In the genomic region with DNA sequence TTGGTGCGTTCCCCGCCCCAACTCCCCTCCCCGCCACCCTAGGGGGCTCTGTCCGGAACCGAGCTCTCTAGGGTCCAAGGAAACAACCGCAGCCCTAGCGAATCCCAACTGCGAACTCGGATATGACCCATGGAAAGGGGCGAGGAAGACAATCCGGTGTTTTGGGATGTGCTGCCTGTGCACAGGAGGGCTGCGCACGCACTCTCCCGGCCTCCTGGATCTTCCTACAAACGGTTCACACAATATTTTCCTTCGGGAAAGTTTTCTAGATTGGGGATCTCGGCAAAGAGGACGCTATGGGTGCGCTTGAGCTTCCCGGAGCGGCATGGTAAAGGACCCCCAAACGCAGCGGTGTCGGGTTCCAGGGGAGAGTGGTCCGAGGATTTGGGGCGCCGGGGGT, we compare ENCODE assay signal across 7 mouse cellular contexts. TPM values are rescaled to one million over a fixed set of nuclear protein-coding genes. Genes with fewer than 3 reads are reported as not detected.
DNase-seq lines count a peak whose midpoint lies in the region; ATAC-seq and TF ChIP-seq lines count a peak whose summit lies in the region.

No protein-coding gene starts in this region.

- H3K4me3 ChIP-seq in lung, postnatal 0 days (ENCODE audit: low read depth, low read length): peak overlapping the region; percentile 69
- peak overlapping the region; percentile 78 for H3K4me3 ChIP-seq in heart, postnatal 0 days (ENCODE audit: low read depth, low read length)
- peak overlapping the region; percentile 87 for H3K4me3 ChIP-seq in liver, embryonic 15.5 days (replicated peaks)

- peak overlapping the region; percentile 26; the same call in 1 of the 2 replicates for H3K9ac ChIP-seq in lung, postnatal 0 days (replicated peaks; ENCODE audit: low read depth)
- peak overlapping the region; percentile 57; the same call in 1 of the 2 replicates for H3K9ac ChIP-seq in heart, postnatal 0 days (replicated peaks; ENCODE audit: low read depth, low read length)
- H3K9ac ChIP-seq in liver, embryonic 15.5 days: peak overlapping the region; percentile 90

- H3K27me3 ChIP-seq in lung, postnatal 0 days (replicated peaks; ENCODE audit: insufficient read depth, low read length): no peaks in the 10 kb centered on the region
- H3K27me3 ChIP-seq in heart, postnatal 0 days (ENCODE audit: control insufficient read depth, insufficient read depth, low read length): no peaks in the 10 kb centered on the region
- peaks cover 17% of the 10 kb centered on the region; the same call in 1 of the 2 replicates for H3K27me3 ChIP-seq in liver, embryonic 15.5 days

- no peak for ATAC-seq in lung, postnatal 0 days
- ATAC-seq in heart, postnatal 0 days (ENCODE audit: insufficient read depth, low read depth): no peak
- no peak for ATAC-seq in liver, embryonic 15.5 days (ENCODE audit: insufficient read depth)

- H3K4me1 ChIP-seq in lung, postnatal 0 days (ENCODE audit: insufficient read depth, low read depth, low read length): peaks cover 5% of the 10 kb centered on the region; the same call in 1 of the 2 replicates
- no peaks in the 10 kb centered on the region for H3K4me1 ChIP-seq in heart, postnatal 0 days (ENCODE audit: control insufficient read depth, insufficient read depth)
- H3K4me1 ChIP-seq in liver, embryonic 15.5 days (replicated peaks): peaks cover 66% of the 10 kb centered on the region

- TF ChIP-seq CTCF in lung, postnatal 0 days (IDR thresholded peaks at IDR 0.05): no peak
- TF ChIP-seq CTCF in heart, postnatal 0 days (IDR thresholded peaks at IDR 0.05; ENCODE audit: low read depth): no peak

- WGBS in lung, postnatal 0 days: under 1% methylated on average over 27 of the region's 27 CpGs
- WGBS in heart, postnatal 0 days: 3% methylated on average over 27 of the region's 27 CpGs
- WGBS in liver, embryonic 15.5 days (ENCODE audit: insufficient replicate concordance): 3% methylated on average over 27 of the region's 27 CpGs

- peak overlapping the region; percentile 88 for H3K4me2 ChIP-seq in lung, postnatal 0 days (replicated peaks; ENCODE audit: low read depth, low read length)
- H3K4me2 ChIP-seq in heart, postnatal 0 days (ENCODE audit: low read depth, low read length): peak overlapping the region; percentile 93
- H3K4me2 ChIP-seq in liver, embryonic 15.5 days: peak overlapping the region; percentile 83

- H3K36me3 ChIP-seq in lung, postnatal 0 days (ENCODE audit: insufficient read depth, low read length): no peaks in the 10 kb centered on the region
- no peaks in the 10 kb centered on the region for H3K36me3 ChIP-seq in heart, postnatal 0 days (replicated peaks; ENCODE audit: control insufficient read depth, insufficient read depth, low read length)
- H3K36me3 ChIP-seq in liver, embryonic 15.5 days (replicated peaks): no peaks in the 10 kb centered on the region; the same call in 1 of the 2 replicates

- TF ChIP-seq EP300 in lung, postnatal 0 days (IDR thresholded peaks at IDR 0.05): no peak
- no peak for TF ChIP-seq EP300 in heart, postnatal 0 days (IDR thresholded peaks at IDR 0.05; ENCODE audit: low read depth)

- DNase-seq in lung, postnatal 0 days (ENCODE audit: low spot score): peak; percentile 28
- no peak for DNase-seq in lung, postnatal 4 days
- DNase-seq in embryo, embryonic 11 days: peak; percentile 60
- no peak for DNase-seq in heart, postnatal 0 days (ENCODE audit: low spot score)
- peak; percentile 42 for DNase-seq in testis, postnatal 14 days (ENCODE audit: low spot score)
- DNase-seq in left cerebral cortex, adult 9 months (ENCODE audit: low spot score in 2 of 2): no peak

- H3K9me3 ChIP-seq in lung, postnatal 0 days (ENCODE audit: low read length): no peaks in the 10 kb centered on the region
- H3K9me3 ChIP-seq in heart, postnatal 0 days (replicated peaks; ENCODE audit: control insufficient read depth, low read length): no peaks in the 10 kb centered on the region
- H3K9me3 ChIP-seq in liver, embryonic 15.5 days (replicated peaks): no peaks in the 10 kb centered on the region

- no peak overlapping the region for H3K27ac ChIP-seq in lung, postnatal 0 days (ENCODE audit: low read length)
- H3K27ac ChIP-seq in heart, postnatal 0 days (ENCODE audit: low read depth): no peak overlapping the region
- H3K27ac ChIP-seq in liver, embryonic 15.5 days (replicated peaks): peak overlapping the region; percentile 94

RNA-seq across cellular contexts. Expression of a gene that starts 1.0 kb away (rescaled TPM):
- polyA plus RNA-seq in lung, postnatal 0 days (2015; fragmentation: Nextera tagmentation; extraction: Ambion mirVana): 5.9 and 6.6 TPM in 2 replicates
- 7.0 and 17.9 TPM in 2 replicates for total RNA-seq in heart, postnatal 0 days (2014; rRNA removed; ENCODE audit: low replicate concordance)
- 2.6 and 3.5 TPM in 2 replicates for polyA plus RNA-seq in heart, postnatal 0 days (2015; fragmentation: Nextera tagmentation; extraction: Ambion mirVana)
- 11.9 and 14.6 TPM in 2 replicates for polyA plus RNA-seq in liver, embryonic 15.5 days (2015; fragmentation: Nextera tagmentation; extraction: Ambion mirVana)

RNA-seq across cellular contexts. Expression of a gene that starts 44.5 kb away (rescaled TPM):
- not detected in 2 replicates for polyA plus RNA-seq in lung, postnatal 0 days (2015; fragmentation: Nextera tagmentation; extraction: Ambion mirVana)
- total RNA-seq in heart, postnatal 0 days (2014; rRNA removed; ENCODE audit: low replicate concordance): not detected in 2 replicates
- 0.04 TPM in 1 of 2 replicates, not detected in the other for polyA plus RNA-seq in heart, postnatal 0 days (2015; fragmentation: Nextera tagmentation; extraction: Ambion mirVana)
- not detected in 2 replicates for polyA plus RNA-seq in liver, embryonic 15.5 days (2015; fragmentation: Nextera tagmentation; extraction: Ambion mirVana)

RNA-seq across cellular contexts. Expression of a gene that starts 45.5 kb away (rescaled TPM):
- 0.15 and 0.23 TPM in 2 replicates for polyA plus RNA-seq in lung, postnatal 0 days (2015; fragmentation: Nextera tagmentation; extraction: Ambion mirVana)
- not detected in 2 replicates for total RNA-seq in heart, postnatal 0 days (2014; rRNA removed; ENCODE audit: low replicate concordance)
- polyA plus RNA-seq in heart, postnatal 0 days (2015; fragmentation: Nextera tagmentation; extraction: Ambion mirVana): 0.36 TPM in 2 replicates
- polyA plus RNA-seq in liver, embryonic 15.5 days (2015; fragmentation: Nextera tagmentation; extraction: Ambion mirVana): 0.03 and 0.07 TPM in 2 replicates

RNA-seq across cellular contexts. Expression of a gene that starts 59.7 kb away (rescaled TPM):
- polyA plus RNA-seq in lung, postnatal 0 days (2015; fragmentation: Nextera tagmentation; extraction: Ambion mirVana): 0.23 and 0.33 TPM in 2 replicates
- 0.62 TPM in 1 of 2 replicates, not detected in the other for total RNA-seq in heart, postnatal 0 days (2014; rRNA removed; ENCODE audit: low replicate concordance)
- polyA plus RNA-seq in heart, postnatal 0 days (2015; fragmentation: Nextera tagmentation; extraction: Ambion mirVana): 0.49 and 0.67 TPM in 2 replicates
- 0.23 and 0.60 TPM in 2 replicates for polyA plus RNA-seq in liver, embryonic 15.5 days (2015; fragmentation: Nextera tagmentation; extraction: Ambion mirVana)

Comparison
In these comparisons a context has a peak if more than half of its experiments do, and no peak if none do; other contexts are left out.
1. DNase-seq: peak in lung, postnatal 0 days (single experiment), embryo, embryonic 11 days (single experiment) and testis, postnatal 14 days (single experiment); none in lung, postnatal 4 days (0 of 2), heart, postnatal 0 days (single experiment) and left cerebral cortex, adult 9 months (0 of 2).
2. H3K9ac ChIP-seq: peak in every context shown above with its lines; median percentile 90 in liver, embryonic 15.5 days; 57 in heart, postnatal 0 days; 26 in lung, postnatal 0 days.
3. Peak in every context shown above with its lines, with median percentiles within 50 percentile points of each other: H3K4me2 ChIP-seq and H3K4me3 ChIP-seq.